Mouse (Mus musculus) ES-Bruce4 (cell line): Measurements from ENCODE around the gene Cct7.

Source experiments
- CTCF ChIP-seq: IDR thresholded peaks from one replicate; pipeline ENCODE4 v1.8.1; 2011; ENCODE audit warnings: low read depth, low read length
- POLR2A ChIP-seq: IDR thresholded peaks from one replicate; pipeline ENCODE4 v1.8.1; 2011; ENCODE audit warnings: low read length; ENCODE audit not compliant: insufficient read depth

- TF ChIP-seq CTCF (no peak), POLR2A (no peak)
Measured at GRCm38 (mm10) chr6:85403039-85403438, 48.3 kb upstream of the Cct7 start.
